In the genomic region with DNA sequence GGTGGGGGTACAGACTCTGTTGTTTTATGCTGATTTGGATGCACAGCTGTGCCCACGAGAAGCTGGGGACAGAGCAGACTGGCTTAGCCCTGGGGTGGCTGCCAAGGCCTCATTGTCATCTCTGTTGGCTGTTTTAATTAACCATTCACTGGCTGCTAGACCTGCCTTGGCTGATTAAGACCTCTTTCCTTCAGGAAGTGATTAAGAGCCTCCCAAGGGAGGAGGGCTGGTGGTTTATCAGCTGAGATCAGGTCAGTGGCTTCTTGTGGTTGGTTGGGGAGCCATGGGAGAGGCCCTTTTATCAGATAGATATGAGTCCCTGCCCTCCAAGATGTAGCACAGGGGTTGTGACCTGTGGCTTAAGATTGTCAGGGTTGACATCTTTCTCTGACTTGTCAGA, we compare ENCODE assay signal across 8 mouse cellular contexts. TPM values are rescaled to one million over a fixed set of nuclear protein-coding genes. Genes with fewer than 3 reads are reported as not detected.
DNase-seq lines count a peak whose midpoint lies in the region; ATAC-seq lines count a peak whose summit lies in the region.

No protein-coding gene starts in this region.

- H3K4me3 ChIP-seq in midbrain, embryonic 12.5 days: no peak overlapping the region

- peak overlapping the region; percentile 35 for H3K27ac ChIP-seq in midbrain, embryonic 12.5 days (replicated peaks)

- no peak overlapping the region for H3K4me2 ChIP-seq in midbrain, embryonic 12.5 days (replicated peaks)

- H3K27me3 ChIP-seq in midbrain, embryonic 12.5 days: no peaks in the 10 kb centered on the region

- 0% methylated on average over 1 of the region's 1 CpGs for WGBS in midbrain, embryonic 12.5 days

- no peaks in the 10 kb centered on the region for H3K9me3 ChIP-seq in midbrain, embryonic 12.5 days

- DNase-seq in cerebellum, postnatal 25 days: peak; percentile 29 to 51
- no peak for DNase-seq in cerebellum, adult 9-10 months
- DNase-seq in brain, adult 2 months (ENCODE audit: low read depth, low spot score): peak; percentile 20
- peak; percentile 58 for DNase-seq in kidney, adult 18-20 months
- DNase-seq in ovary, postnatal 10 days (ENCODE audit: low spot score): no peak
- DNase-seq in yolk sac, embryonic 10.5 days (ENCODE audit: low spot score): no peak
- DNase-seq in right cerebral cortex, adult 2 months (ENCODE audit: low spot score in 2 of 2): no peak

- ATAC-seq in midbrain, embryonic 12.5 days (ENCODE audit: low FRiP score, low read depth): peak; percentile 73

- H3K4me1 ChIP-seq in midbrain, embryonic 12.5 days: peaks cover 16% of the 10 kb centered on the region

- no peak overlapping the region for H3K9ac ChIP-seq in midbrain, embryonic 12.5 days (replicated peaks)

- H3K36me3 ChIP-seq in midbrain, embryonic 12.5 days: no peaks in the 10 kb centered on the region; the same call in 1 of the 2 replicates

RNA-seq across cellular contexts. Expression of a gene that starts 46.9 kb away (rescaled TPM):
- 19.6 and 19.9 TPM in 2 replicates for polyA plus RNA-seq in midbrain, embryonic 12.5 days (2016; fragmentation: Nextera tagmentation; extraction: Ambion mirVana)

RNA-seq across cellular contexts. Expression of a gene that starts 56.0 kb away (rescaled TPM):
- not detected in 2 replicates for polyA plus RNA-seq in midbrain, embryonic 12.5 days (2016; fragmentation: Nextera tagmentation; extraction: Ambion mirVana)

Comparison
In these comparisons a context has a peak if more than half of its experiments do, and no peak if none do; other contexts are left out.
1. DNase-seq: peak in cerebellum, postnatal 25 days (2 of 2), brain, adult 2 months (single experiment) and kidney, adult 18-20 months (single experiment); none in cerebellum, adult 9-10 months (single experiment), ovary, postnatal 10 days (single experiment), yolk sac, embryonic 10.5 days (single experiment) and right cerebral cortex, adult 2 months (0 of 2).